12 mouse cellular contexts compared by ENCODE assay signal in genomic region chr1:182237386-182237785, GRCm38 (mm10). TPM values are rescaled to one million over a fixed set of nuclear protein-coding genes. Genes with fewer than 3 reads are reported as not detected.
DNase-seq lines count a peak whose midpoint lies in the region; ATAC-seq and TF ChIP-seq lines count a peak whose summit lies in the region.
"Had no signal": no experiment of that assay in that cellular context is flagged by ENCODE, and none has a peak within 500 bp of the region (broad histone marks: within the 10 kb centered on the region; RNA-seq: fewer than 3 reads in every experiment).

No protein-coding gene starts in this region.

- no peak for TF ChIP-seq CTCF in embryonic fibroblast, embryonic 13.5 days (IDR thresholded peaks at IDR 0.05; ENCODE audit: borderline replicate concordance, insufficient read depth, low read length)

- no peaks in the 10 kb centered on the region for H3K9me3 ChIP-seq in forebrain, embryonic 16.5 days (ENCODE audit: control insufficient read depth, low read length)
- no peaks in the 10 kb centered on the region for H3K9me3 ChIP-seq in forebrain, embryonic 10.5 days
- H3K9me3 ChIP-seq: limb, embryonic 12.5 days had no signal

- H3K27me3 ChIP-seq in forebrain, embryonic 16.5 days (replicated peaks; ENCODE audit: control insufficient read depth, insufficient read depth, low read length): no peaks in the 10 kb centered on the region
- H3K27me3 ChIP-seq in forebrain, embryonic 10.5 days (ENCODE audit: poor library complexity, severe bottlenecking): no peaks in the 10 kb centered on the region
- H3K27me3 ChIP-seq: limb, embryonic 12.5 days had no signal

- peak; percentile 38; the same call in 1 of the 2 replicates for ATAC-seq in forebrain, embryonic 16.5 days
- ATAC-seq: midbrain, embryonic 16.5 days had no signal

- no peak for DNase-seq in forebrain, embryonic 10.5 days (ENCODE audit: extremely low spot score, low spot score)
- peak; percentile 21 for DNase-seq in ovary, postnatal 36 days (ENCODE audit: low spot score)
- DNase-seq in ovary, adult 18-20 months (ENCODE audit: low spot score): no peak
- DNase-seq in lung, postnatal 4 days: peak; percentile 51 to 54
- no peak for DNase-seq in thymus, postnatal 10 days (ENCODE audit: low spot score in 2 of 2)
- no peak for DNase-seq in spleen, adult 12 weeks (ENCODE audit: low spot score)
- DNase-seq: heart, adult 2 months; thymus, postnatal 36 days had no signal

- no peak overlapping the region for H3K27ac ChIP-seq in forebrain, embryonic 16.5 days (ENCODE audit: low read length)
- H3K27ac ChIP-seq in forebrain, embryonic 10.5 days: no peak overlapping the region
- H3K27ac ChIP-seq in embryonic fibroblast, embryonic 13.5 days (ENCODE audit: insufficient read depth, low read length): peak overlapping the region; percentile 67
- H3K27ac ChIP-seq: heart, adult 2 months; limb, embryonic 12.5 days had no signal

- 50% methylated on average over 1 of the region's 1 CpGs for WGBS in forebrain, embryonic 16.5 days
- 86% methylated on average over 1 of the region's 1 CpGs for WGBS in forebrain, embryonic 10.5 days

- no peak overlapping the region for H3K4me3 ChIP-seq in forebrain, embryonic 16.5 days (replicated peaks; ENCODE audit: low read length)
- no peak overlapping the region for H3K4me3 ChIP-seq in forebrain, embryonic 10.5 days
- H3K4me3 ChIP-seq in embryonic fibroblast, embryonic 13.5 days (ENCODE audit: insufficient read depth, low read length): no peak overlapping the region
- H3K4me3 ChIP-seq: heart, adult 2 months; limb, embryonic 12.5 days had no signal

- H3K36me3 ChIP-seq in forebrain, embryonic 16.5 days (ENCODE audit: control insufficient read depth, insufficient read depth): no peaks in the 10 kb centered on the region
- H3K36me3 ChIP-seq in forebrain, embryonic 10.5 days (replicated peaks): no peaks in the 10 kb centered on the region
- H3K36me3 ChIP-seq: limb, embryonic 12.5 days had no signal

- H3K4me1 ChIP-seq in forebrain, embryonic 16.5 days (replicated peaks; ENCODE audit: control insufficient read depth, insufficient read depth, low read length): no peaks in the 10 kb centered on the region
- H3K4me1 ChIP-seq in forebrain, embryonic 10.5 days: no peaks in the 10 kb centered on the region
- no peaks in the 10 kb centered on the region; the same call in 1 of the 2 replicates for H3K4me1 ChIP-seq in embryonic fibroblast, embryonic 13.5 days (ENCODE audit: control insufficient read depth, insufficient read depth, low read length)
- H3K4me1 ChIP-seq: limb, embryonic 12.5 days had no signal

- H3K4me2 ChIP-seq in forebrain, embryonic 16.5 days (ENCODE audit: low read length): no peak overlapping the region
- H3K4me2 ChIP-seq: limb, embryonic 12.5 days had no signal

- H3K9ac ChIP-seq in forebrain, embryonic 16.5 days (replicated peaks; ENCODE audit: low read depth, low read length): no peak overlapping the region
- H3K9ac ChIP-seq: limb, embryonic 12.5 days had no signal

- no peak for TF ChIP-seq POLR2A in embryonic fibroblast, embryonic 13.5 days (IDR thresholded peaks at IDR 0.05; ENCODE audit: low read depth, low read length)

RNA-seq across cellular contexts. Expression of gene Degs1, which starts 45.2 kb away (rescaled TPM):
- 62.7 and 72.0 TPM in 2 replicates for polyA plus RNA-seq in forebrain, embryonic 16.5 days (2015; fragmentation: Nextera tagmentation; extraction: Ambion mirVana)
- 64.3 and 69.1 TPM in 2 replicates for polyA plus RNA-seq in forebrain, embryonic 10.5 days (2016; fragmentation: Nextera tagmentation; extraction: Ambion mirVana)
- polyA plus RNA-seq in embryonic fibroblast, embryonic 13.5 days (2011; ENCODE audit: insufficient read length, low read depth, missing spikeins): 210 and 248 TPM in 2 replicates

Comparison
In these comparisons a context has a peak if more than half of its experiments do, and no peak if none do; other contexts are left out.
1. DNase-seq: peak in ovary, postnatal 36 days (single experiment) and lung, postnatal 4 days (2 of 2); none in forebrain, embryonic 10.5 days (single experiment), ovary, adult 18-20 months (single experiment), thymus, postnatal 10 days (0 of 2) and spleen, adult 12 weeks (single experiment).